Mouse (Mus musculus) leukemia stem cell, adult 10-12 weeks (primary cell): ENCODE measurements around the gene Zscan21. TPM values are rescaled to one million over a fixed set of nuclear protein-coding genes. Genes with fewer than 3 reads are reported as not detected.

Experiments used
- polyA plus RNA-seq: library from polyadenylated mRNA; stranded (reverse); fragments of >175 nt; gene quantifications from 2 replicates; pipeline ENCODE4 v1.2.3, GENCODE M21; 2012; ENCODE audit warnings: low replicate concordance

Zscan21 gene
- 0.10 and 2.4 TPM in 2 replicates for polyA plus RNA-seq

GRCm38 (mm10) chr5:138116255-138117198 is at the start of gene Zscan21:
TSS of gene Zscan21 (plus strand) at chr5:138116903.

DNA sequence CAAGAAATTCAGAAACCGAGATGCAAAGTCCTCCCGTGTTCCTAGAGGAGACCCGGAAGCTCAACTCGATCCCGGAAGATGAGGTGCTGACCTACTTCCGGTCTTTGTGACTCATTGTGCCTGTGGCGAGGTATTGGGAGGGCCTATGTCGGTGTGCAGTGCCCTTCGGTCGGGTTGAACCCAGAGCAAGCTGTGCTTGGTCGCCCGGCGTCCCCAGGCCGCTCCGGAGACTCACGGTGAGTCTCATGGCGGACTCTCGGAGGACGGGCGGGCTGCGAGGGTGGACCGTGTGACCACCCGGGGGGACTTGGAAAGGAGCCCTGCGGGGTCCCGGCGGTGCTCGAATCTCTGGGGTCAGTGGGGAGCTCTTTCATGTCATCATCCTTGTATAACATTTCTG is 31.7 kb upstream of the Zscan21 start, which contains the start of gene Zkscan1:
Gene Zkscan1 (plus strand): TSS at position 89 of the 400 bp plus-strand sequence.

DNA sequence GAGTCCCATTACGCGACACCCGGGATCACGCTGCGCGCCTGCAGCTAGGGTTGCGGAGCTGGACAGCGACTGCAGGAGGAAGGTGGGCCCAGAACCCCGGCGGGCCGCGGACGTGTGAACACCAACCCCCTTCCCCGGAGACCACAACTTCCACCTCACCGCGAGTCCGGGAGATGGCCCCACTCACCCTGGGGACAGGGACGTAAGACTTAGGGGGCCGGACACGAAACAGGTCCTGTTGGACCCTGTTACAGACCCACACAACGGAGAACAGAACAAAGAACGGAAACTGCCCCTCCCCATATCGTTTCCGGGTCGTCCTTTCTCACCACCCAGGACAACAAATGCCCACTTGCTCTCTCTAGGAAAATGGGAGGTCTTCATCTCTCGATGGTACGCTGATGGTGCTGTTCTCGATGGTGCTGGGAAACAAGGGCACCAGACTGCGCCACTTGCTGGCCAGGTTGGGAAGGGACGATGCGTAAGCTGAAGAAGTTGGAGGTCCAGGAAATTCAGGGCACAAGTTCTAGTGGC is 38.8 kb downstream of the Zscan21 start, which contains the start of gene Zfp113:
Gene Zfp113 (minus strand): TSS at position 302 of the 534 bp plus-strand sequence.

GRCm38 (mm10) chr5:138160842-138161665 is 44.4 kb downstream of the Zscan21 start, which contains the start of gene Cops6:
TSS of gene Cops6 (plus strand) at chr5:138161071.

GRCm38 (mm10) chr5:138171695-138172491 is 55.2 kb downstream of the Zscan21 start, which contains the start of the genes Ap4m1 and Mcm7:
TSS of gene Ap4m1 (plus strand) at chr5:138172002.
TSS of gene Mcm7 (minus strand) at chr5:138172422.

Other genes with a start within 250 kb of the Zscan21 start
- 0.57 and 1.4 TPM in 2 replicates for gene Pilrb2, start 245.1 kb upstream of the Zscan21 start, polyA plus RNA-seq
- gene Cyp3a13, start 195.3 kb upstream of the Zscan21 start, polyA plus RNA-seq, result not detected in 2 replicates
- not detected in 2 replicates for gene Gjc3, start 153.8 kb upstream of the Zscan21 start, polyA plus RNA-seq
- not detected in 2 replicates for gene Azgp1, start 135.4 kb upstream of the Zscan21 start, polyA plus RNA-seq
- not detected in 2 replicates for gene Smok3a, start 95.6 kb upstream of the Zscan21 start, polyA plus RNA-seq
- gene Smok3b, start 95.5 kb upstream of the Zscan21 start, polyA plus RNA-seq, result 0.16 TPM in 1 of 2 replicates, not detected in the other
- not detected in 2 replicates for gene Smok3c, start 63.7 kb upstream of the Zscan21 start, polyA plus RNA-seq
- gene Zkscan1, start 31.8 kb upstream of the Zscan21 start, polyA plus RNA-seq, result 0.27 and 1.0 TPM in 2 replicates
- 0.14 and 0.35 TPM in 2 replicates for gene Zfp113, start 38.8 kb downstream of the Zscan21 start, polyA plus RNA-seq
- 53.6 and 54.5 TPM in 2 replicates for gene Cops6, start 44.2 kb downstream of the Zscan21 start, polyA plus RNA-seq
- gene Ap4m1, start 55.1 kb downstream of the Zscan21 start, polyA plus RNA-seq, result 6.8 and 39.7 TPM in 2 replicates
- 8.8 and 61.5 TPM in 2 replicates for gene Mcm7, start 55.5 kb downstream of the Zscan21 start, polyA plus RNA-seq
- 17.3 and 54.2 TPM in 2 replicates for gene Taf6, start 70.5 kb downstream of the Zscan21 start, polyA plus RNA-seq
- gene Cnpy4, start 70.6 kb downstream of the Zscan21 start, polyA plus RNA-seq, result 0.21 and 0.73 TPM in 2 replicates
- 4.0 and 4.9 TPM in 2 replicates for gene Mblac1, start 77.4 kb downstream of the Zscan21 start, polyA plus RNA-seq
- 1.9 and 2.3 TPM in 2 replicates for gene Nxpe5, start 109.0 kb downstream of the Zscan21 start, polyA plus RNA-seq
- 29.2 and 39.5 TPM in 2 replicates for gene Lamtor4, start 138.6 kb downstream of the Zscan21 start, polyA plus RNA-seq
- gene BC037034, start 147.1 kb downstream of the Zscan21 start, polyA plus RNA-seq, result 293 and 299 TPM in 2 replicates
- not detected in 2 replicates for gene Gal3st4, start 155.9 kb downstream of the Zscan21 start, polyA plus RNA-seq
- gene Gm43720, start 163.1 kb downstream of the Zscan21 start, polyA plus RNA-seq, result not detected in 2 replicates
- gene Gpc2, start 163.1 kb downstream of the Zscan21 start, polyA plus RNA-seq, result 0.63 and 1.2 TPM in 2 replicates
- gene Stag3, start 163.3 kb downstream of the Zscan21 start, polyA plus RNA-seq, result 0.50 and 5.3 TPM in 2 replicates
- gene Pvrig, start 225.1 kb downstream of the Zscan21 start, polyA plus RNA-seq, result 0.22 and 0.50 TPM in 2 replicates